Mouse (Mus musculus): ENCODE measurements around the gene Pkp4. TPM values are rescaled to one million over a fixed set of nuclear protein-coding genes. Genes with fewer than 3 reads are reported as not detected.

The Pkp4 gene
- polyA plus RNA-seq, 1 experiment from 2014 or later: 7.6 TPM

- no peaks in the 10 kb centered on the region for H3K9me3 ChIP-seq (replicated peaks)
- 76% methylated on average over 3 of the region's 3 CpGs for WGBS (ENCODE audit: insufficient replicate concordance)
Observed at GRCm38 (mm10) chr2:59253435-59253834, 92.8 kb downstream of the Pkp4 start.

DNA sequence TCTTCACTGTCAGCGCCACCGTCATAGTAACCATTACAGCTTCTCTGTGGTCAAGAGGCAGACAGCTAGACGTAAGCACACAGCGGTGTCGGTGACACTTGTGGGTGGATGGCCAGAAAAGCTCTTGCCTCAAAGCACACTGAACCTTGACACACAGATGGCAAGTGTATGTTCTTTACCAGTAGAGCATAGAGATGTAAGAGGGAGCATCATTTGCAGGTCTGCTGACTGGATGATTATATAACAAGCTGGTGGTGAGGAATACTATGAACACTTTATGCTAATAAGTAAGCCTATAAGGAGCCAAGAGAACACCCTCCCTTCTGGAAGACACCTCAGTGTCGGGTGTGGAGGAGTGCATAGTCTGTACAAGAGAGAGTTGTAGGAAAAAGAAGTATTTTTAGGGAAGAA, 98.2 kb downstream of the Pkp4 start:
- Histone ChIP-seq H3K27ac (no peak overlapping the region), H3K4me3 (no peak overlapping the region), H3K4me1 (no peaks in the 10 kb centered on the region), H3K27me3 (replicated peaks) (no peaks in the 10 kb centered on the region), H3K9me3 (replicated peaks) (no peaks in the 10 kb centered on the region), H3K9ac (no peak overlapping the region), H3K4me2 (no peak overlapping the region), H3K36me3 (no peaks in the 10 kb centered on the region)
- ATAC-seq: no peak
- WGBS (ENCODE audit: insufficient replicate concordance): 86% methylated on average over 6 of the region's 6 CpGs

More at GRCm38 (mm10) chr2:59253435-59253834, 92.8 kb downstream of the Pkp4 start:
- no peak for ATAC-seq
- no peak overlapping the region for H3K9ac ChIP-seq
- H3K4me1 ChIP-seq: no peaks in the 10 kb centered on the region
- H3K27me3 ChIP-seq (replicated peaks): no peaks in the 10 kb centered on the region
- no peak overlapping the region for H3K27ac ChIP-seq
- H3K36me3 ChIP-seq: no peaks in the 10 kb centered on the region
- no peak overlapping the region for H3K4me2 ChIP-seq
- no peak overlapping the region for H3K4me3 ChIP-seq

DNA sequence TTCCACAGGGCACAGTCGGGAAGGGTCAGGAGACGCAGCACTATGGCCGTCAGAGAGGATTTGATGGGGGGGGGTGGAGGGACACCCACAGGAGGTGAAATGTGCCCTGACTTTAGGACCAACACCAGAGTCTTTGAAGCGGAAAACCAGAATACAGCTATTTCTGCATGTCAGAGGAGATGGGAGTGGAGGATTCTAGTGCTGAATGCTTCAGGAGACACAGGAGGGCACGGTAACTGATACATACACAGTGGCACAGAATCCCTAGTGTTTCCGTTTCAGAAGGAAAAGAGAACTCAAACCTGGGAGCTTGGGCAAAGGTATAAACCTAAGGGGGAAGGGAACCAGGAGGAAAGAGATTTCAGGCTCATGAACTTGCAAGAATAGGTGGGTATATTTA, 98.7 kb downstream of the Pkp4 start:
- Histone ChIP-seq H3K36me3 (no peaks in the 10 kb centered on the region), H3K4me1 (no peaks in the 10 kb centered on the region), H3K4me3 (no peak overlapping the region), H3K27me3 (replicated peaks) (no peaks in the 10 kb centered on the region), H3K9ac (no peak overlapping the region), H3K27ac (no peak overlapping the region), H3K9me3 (replicated peaks) (no peaks in the 10 kb centered on the region), H3K4me2 (no peak overlapping the region)
- ATAC-seq: no peak
- WGBS (ENCODE audit: insufficient replicate concordance): 78% methylated on average over 6 of the region's 6 CpGs

- H3K4me2 ChIP-seq: no peak overlapping the region
- no peaks in the 10 kb centered on the region for H3K9me3 ChIP-seq (replicated peaks)
- WGBS (ENCODE audit: insufficient replicate concordance): 68% methylated on average over 2 of the region's 2 CpGs
- no peaks in the 10 kb centered on the region for H3K4me1 ChIP-seq
- no peak for ATAC-seq
- no peaks in the 10 kb centered on the region for H3K27me3 ChIP-seq (replicated peaks)
- no peak overlapping the region for H3K27ac ChIP-seq
- H3K4me3 ChIP-seq: no peak overlapping the region
- H3K36me3 ChIP-seq: no peaks in the 10 kb centered on the region
- H3K9ac ChIP-seq: no peak overlapping the region
Observed at GRCm38 (mm10) chr2:59261203-59261602, 100.6 kb downstream of the Pkp4 start.

- Histone ChIP-seq H3K36me3 (no peaks in the 10 kb centered on the region), H3K27ac (no peak overlapping the region), H3K4me2 (no peak overlapping the region), H3K9ac (no peak overlapping the region), H3K4me1 (no peaks in the 10 kb centered on the region), H3K27me3 (replicated peaks) (no peaks in the 10 kb centered on the region), H3K9me3 (replicated peaks) (no peaks in the 10 kb centered on the region), H3K4me3 (no peak overlapping the region)
- 88% methylated on average over 14 of the region's 14 CpGs for WGBS (ENCODE audit: insufficient replicate concordance)
- no peak for ATAC-seq
Observed at GRCm38 (mm10) chr2:59266428-59266827, 105.8 kb downstream of the Pkp4 start.

- 84% methylated on average over 8 of the region's 8 CpGs for WGBS (ENCODE audit: insufficient replicate concordance)
- no peaks in the 10 kb centered on the region for H3K27me3 ChIP-seq (replicated peaks)
- H3K9ac ChIP-seq: no peak overlapping the region
- H3K27ac ChIP-seq: no peak overlapping the region
- no peaks in the 10 kb centered on the region for H3K9me3 ChIP-seq (replicated peaks)
- H3K4me1 ChIP-seq: no peaks in the 10 kb centered on the region
- H3K4me3 ChIP-seq: no peak overlapping the region
- no peaks in the 10 kb centered on the region for H3K36me3 ChIP-seq
- no peak for ATAC-seq
- H3K4me2 ChIP-seq: no peak overlapping the region
Observed at GRCm38 (mm10) chr2:59271835-59272234, 111.2 kb downstream of the Pkp4 start.

GRCm38 (mm10) chr2:59272713-59273112, 112.1 kb downstream of the Pkp4 start:
- no peak for ATAC-seq
- no peak overlapping the region for H3K4me2 ChIP-seq
- H3K4me3 ChIP-seq: no peak overlapping the region
- H3K27me3 ChIP-seq (replicated peaks): no peaks in the 10 kb centered on the region
- no peaks in the 10 kb centered on the region for H3K4me1 ChIP-seq
- no peak overlapping the region for H3K9ac ChIP-seq
- H3K27ac ChIP-seq: no peak overlapping the region
- H3K36me3 ChIP-seq: no peaks in the 10 kb centered on the region
- no peaks in the 10 kb centered on the region for H3K9me3 ChIP-seq (replicated peaks)
- 77% methylated on average over 6 of the region's 6 CpGs for WGBS (ENCODE audit: insufficient replicate concordance)

GRCm38 (mm10) chr2:59280914-59281562, 120.4 kb downstream of the Pkp4 start:
- no peak overlapping the region for H3K9ac ChIP-seq
- no peaks in the 10 kb centered on the region for H3K4me1 ChIP-seq
- ATAC-seq: no peak
- H3K27me3 ChIP-seq (replicated peaks): no peaks in the 10 kb centered on the region
- peaks cover 3% of the 10 kb centered on the region; the same call in 1 of the 2 replicates for H3K36me3 ChIP-seq
- H3K4me3 ChIP-seq: no peak overlapping the region
- WGBS (ENCODE audit: insufficient replicate concordance): 83% methylated on average over 7 of the region's 7 CpGs
- no peak overlapping the region for H3K4me2 ChIP-seq
- no peaks in the 10 kb centered on the region for H3K9me3 ChIP-seq (replicated peaks)
- H3K27ac ChIP-seq: no peak overlapping the region

DNA sequence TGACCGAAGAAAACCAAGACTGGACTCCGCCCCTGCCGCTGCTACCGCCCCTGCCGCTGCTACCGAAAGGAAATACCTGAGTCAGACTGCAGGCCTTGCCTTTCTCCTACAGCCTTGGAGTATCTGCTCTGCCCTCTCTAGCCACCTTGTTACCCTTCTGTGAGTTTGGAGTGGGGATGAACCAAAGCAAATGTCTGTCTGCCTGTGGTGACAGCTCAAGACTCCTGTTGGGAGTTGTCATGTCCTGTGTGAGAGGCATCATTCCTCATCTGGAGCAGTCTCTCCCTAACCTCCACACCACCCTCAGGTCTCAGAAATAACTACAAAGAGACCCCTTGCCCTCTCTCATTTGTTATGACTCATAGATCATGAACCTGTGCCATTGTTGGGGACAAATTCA, 122.3 kb downstream of the Pkp4 start:
- H3K27me3 ChIP-seq (replicated peaks): no peaks in the 10 kb centered on the region
- no peaks in the 10 kb centered on the region for H3K4me1 ChIP-seq
- no peak overlapping the region for H3K4me2 ChIP-seq
- H3K4me3 ChIP-seq: no peak overlapping the region
- H3K9me3 ChIP-seq (replicated peaks): no peaks in the 10 kb centered on the region
- H3K36me3 ChIP-seq: peaks cover 3% of the 10 kb centered on the region; the same call in 1 of the 2 replicates
- no peak overlapping the region for H3K27ac ChIP-seq
- ATAC-seq: no peak
- no peak overlapping the region for H3K9ac ChIP-seq
- 85% methylated on average over 6 of the region's 6 CpGs for WGBS (ENCODE audit: insufficient replicate concordance)

DNA sequence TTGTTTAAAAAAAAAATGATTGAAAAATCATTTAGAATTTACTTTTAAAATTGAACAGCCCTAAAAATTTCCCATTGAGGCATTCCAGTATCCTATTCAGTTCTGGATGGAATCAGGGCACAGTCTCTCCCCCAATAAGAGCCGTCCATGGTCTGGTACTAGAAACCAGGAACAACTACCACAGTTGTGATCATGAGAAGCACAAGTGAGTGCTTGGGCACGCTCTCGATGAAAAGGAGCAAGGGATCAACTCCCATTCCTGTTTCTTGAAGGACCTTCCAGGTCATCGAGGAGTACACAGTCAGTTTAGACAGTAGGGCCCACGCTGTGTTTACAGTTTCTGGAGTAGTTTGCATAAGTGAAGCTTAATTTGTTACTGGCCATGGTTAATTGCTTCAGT, 123.6 kb downstream of the Pkp4 start:
- no peaks in the 10 kb centered on the region for H3K9me3 ChIP-seq (replicated peaks)
- H3K36me3 ChIP-seq: peaks cover 3% of the 10 kb centered on the region; the same call in 1 of the 2 replicates
- H3K27me3 ChIP-seq (replicated peaks): no peaks in the 10 kb centered on the region
- H3K4me2 ChIP-seq: no peak overlapping the region
- no peak overlapping the region for H3K27ac ChIP-seq
- 71% methylated on average over 5 of the region's 5 CpGs for WGBS (ENCODE audit: insufficient replicate concordance)
- H3K4me1 ChIP-seq: no peaks in the 10 kb centered on the region
- no peak overlapping the region for H3K4me3 ChIP-seq
- H3K9ac ChIP-seq: no peak overlapping the region
- no peak for ATAC-seq

GRCm38 (mm10) chr2:59284734-59285490, 124.3 kb downstream of the Pkp4 start:
- no peak overlapping the region for H3K4me2 ChIP-seq
- no peak overlapping the region for H3K4me3 ChIP-seq
- WGBS (ENCODE audit: insufficient replicate concordance): 73% methylated on average over 8 of the region's 8 CpGs
- no peaks in the 10 kb centered on the region for H3K27me3 ChIP-seq (replicated peaks)
- H3K9ac ChIP-seq: no peak overlapping the region
- no peak for ATAC-seq
- peaks cover 3% of the 10 kb centered on the region; the same call in 1 of the 2 replicates for H3K36me3 ChIP-seq
- H3K27ac ChIP-seq: no peak overlapping the region
- H3K9me3 ChIP-seq (replicated peaks): no peaks in the 10 kb centered on the region
- H3K4me1 ChIP-seq: no peaks in the 10 kb centered on the region

- Histone ChIP-seq H3K4me3 (no peak overlapping the region), H3K27ac (no peak overlapping the region), H3K9me3 (replicated peaks) (no peaks in the 10 kb centered on the region), H3K36me3 (peaks cover 3% of the 10 kb centered on the region; the same call in 1 of the 2 replicates), H3K4me2 (no peak overlapping the region), H3K4me1 (no peaks in the 10 kb centered on the region), H3K27me3 (replicated peaks) (no peaks in the 10 kb centered on the region), H3K9ac (no peak overlapping the region)
- no peak for ATAC-seq
- 89% methylated on average over 1 of the region's 1 CpGs for WGBS (ENCODE audit: insufficient replicate concordance)
Observed at GRCm38 (mm10) chr2:59285581-59285980, 124.9 kb downstream of the Pkp4 start.
